18 mouse cellular contexts compared by ENCODE assay signal in the genomic region with DNA sequence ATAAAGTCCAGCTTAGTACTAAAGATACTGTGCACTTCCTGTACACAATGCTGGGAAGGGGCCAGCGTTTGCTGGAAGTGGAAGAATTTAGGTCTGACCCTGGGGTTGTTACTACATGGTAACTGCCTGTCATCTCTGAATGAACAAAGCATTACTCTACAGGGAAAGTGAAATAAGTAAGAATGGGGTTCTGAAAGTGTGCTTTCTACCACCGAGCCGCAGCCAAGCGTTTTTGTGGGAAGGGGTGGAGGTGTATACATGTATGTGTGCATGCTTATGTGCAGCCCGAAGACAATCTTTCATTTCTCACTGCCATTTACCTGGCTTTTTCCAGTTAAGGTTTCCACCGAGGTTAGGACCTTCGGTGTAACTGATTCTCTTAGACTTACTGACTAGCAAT.
DNase-seq lines count a peak whose midpoint lies in the region; ATAC-seq and TF ChIP-seq lines count a peak whose summit lies in the region.
"Had no signal": no experiment of that assay in that cellular context is flagged by ENCODE, and none has a peak within 500 bp of the region (broad histone marks: within the 10 kb centered on the region; RNA-seq: fewer than 3 reads in every experiment).

No protein-coding gene starts in this region.

- H3K27me3 ChIP-seq in heart, embryonic 16.5 days (ENCODE audit: control insufficient read depth, insufficient read depth, low read length) = no peaks in the 10 kb centered on the region
- no peaks in the 10 kb centered on the region for H3K27me3 ChIP-seq in lung, embryonic 14.5 days (ENCODE audit: insufficient read depth, low read length)
- H3K27me3 ChIP-seq in forebrain, embryonic 13.5 days = no peaks in the 10 kb centered on the region
- H3K27me3 ChIP-seq: embryonic facial prominence, embryonic 12.5 days; limb, embryonic 13.5 days; liver, embryonic 15.5 days had no signal

- H3K4me3 ChIP-seq in heart, embryonic 16.5 days (ENCODE audit: low read length) = no peak overlapping the region
- no peak overlapping the region for H3K4me3 ChIP-seq in lung, embryonic 14.5 days (ENCODE audit: low read depth, low read length)
- no peak overlapping the region for H3K4me3 ChIP-seq in brown adipose tissue, adult 24 weeks (ENCODE audit: insufficient read depth, low read depth, low read length)
- no peak overlapping the region for H3K4me3 ChIP-seq in forebrain, embryonic 13.5 days
- H3K4me3 ChIP-seq: embryonic facial prominence, embryonic 12.5 days; hindbrain, embryonic 10.5 days; limb, embryonic 13.5 days; liver, embryonic 15.5 days had no signal

- TF ChIP-seq CTCF in lung, embryonic 14.5 days (IDR thresholded peaks at IDR 0.05; ENCODE audit: low read depth) = no peak

- 0 out of 2 replicates have a peak overlapping the region, but pooled peaks have one; percentile 14 for H3K27ac ChIP-seq in heart, embryonic 16.5 days (ENCODE audit: low read length)
- no peak overlapping the region for H3K27ac ChIP-seq in lung, embryonic 14.5 days (ENCODE audit: low read depth)
- peak overlapping the region; percentile 23 for H3K27ac ChIP-seq in brown adipose tissue, adult 24 weeks (replicated peaks; ENCODE audit: low read depth, low read length)
- no peak overlapping the region for H3K27ac ChIP-seq in forebrain, embryonic 13.5 days
- H3K27ac ChIP-seq: embryonic facial prominence, embryonic 12.5 days; hindbrain, embryonic 10.5 days; limb, embryonic 13.5 days; liver, embryonic 15.5 days had no signal

- H3K9me3 ChIP-seq in heart, embryonic 16.5 days (replicated peaks; ENCODE audit: control insufficient read depth, low read length) = 0 out of 2 replicates have a peak, but pooled peaks cover 3% of the 10 kb centered on the region
- no peaks in the 10 kb centered on the region; the same call in 1 of the 2 replicates for H3K9me3 ChIP-seq in lung, embryonic 14.5 days (ENCODE audit: low read depth, low read length)
- H3K9me3 ChIP-seq in forebrain, embryonic 13.5 days (replicated peaks) = peaks cover 4% of the 10 kb centered on the region; the same call in 1 of the 2 replicates
- H3K9me3 ChIP-seq: embryonic facial prominence, embryonic 12.5 days; limb, embryonic 13.5 days; liver, embryonic 15.5 days had no signal

- H3K4me1 ChIP-seq in heart, embryonic 16.5 days (ENCODE audit: control insufficient read depth, insufficient read depth, low read length) = peaks cover 7% of the 10 kb centered on the region
- H3K4me1 ChIP-seq in lung, embryonic 14.5 days (ENCODE audit: insufficient read depth) = 0 out of 2 replicates have a peak, but pooled peaks cover 2% of the 10 kb centered on the region
- peaks cover 4% of the 10 kb centered on the region; the same call in 1 of the 2 replicates for H3K4me1 ChIP-seq in brown adipose tissue, adult 24 weeks (ENCODE audit: control insufficient read depth, insufficient read depth, insufficient read length, low read length)
- peaks cover 9% of the 10 kb centered on the region; the same call in 1 of the 2 replicates for H3K4me1 ChIP-seq in forebrain, embryonic 13.5 days
- H3K4me1 ChIP-seq: embryonic facial prominence, embryonic 12.5 days; hindbrain, embryonic 10.5 days; liver, embryonic 15.5 days had no signal

- WGBS in heart, embryonic 16.5 days = 74% methylated on average over 7 of the region's 7 CpGs
- 79% methylated on average over 7 of the region's 7 CpGs for WGBS in lung, embryonic 14.5 days
- WGBS in forebrain, embryonic 13.5 days = 85% methylated on average over 7 of the region's 7 CpGs

- no peak overlapping the region for H3K4me2 ChIP-seq in heart, embryonic 16.5 days (ENCODE audit: low read depth, low read length)
- no peak overlapping the region for H3K4me2 ChIP-seq in lung, embryonic 14.5 days
- no peak overlapping the region for H3K4me2 ChIP-seq in forebrain, embryonic 13.5 days
- H3K4me2 ChIP-seq: embryonic facial prominence, embryonic 12.5 days; limb, embryonic 13.5 days; liver, embryonic 15.5 days had no signal

- intact Hi-C loops in heart, postnatal 10 days (cut with DNase I) = loop anchor here (2.0 to 5.0 kb wide), 4 partner anchors 40 to 121 kb away; a partner anchor contains a TSS

- no peak for ATAC-seq in heart, embryonic 16.5 days (replicated peaks; ENCODE audit: extremely low read depth, insufficient read depth, low FRiP score)
- no peak for ATAC-seq in lung, embryonic 14.5 days (ENCODE audit: insufficient read depth)
- ATAC-seq in forebrain, embryonic 13.5 days = no peak
- no peak for ATAC-seq in megakaryocyte, adult 5-6 weeks (ENCODE audit: poor library complexity, severe bottlenecking)
- ATAC-seq: activated CD4-positive, CD25-positive, alpha-beta regulatory T cell, adult 4 months had no signal

- H3K9ac ChIP-seq in heart, embryonic 16.5 days (ENCODE audit: low read length) = no peak overlapping the region
- no peak overlapping the region for H3K9ac ChIP-seq in lung, embryonic 14.5 days
- H3K9ac ChIP-seq in forebrain, embryonic 13.5 days = no peak overlapping the region
- H3K9ac ChIP-seq: embryonic facial prominence, embryonic 12.5 days; limb, embryonic 13.5 days; liver, embryonic 15.5 days had no signal

- no peak for DNase-seq in heart, postnatal 10 days
- DNase-seq in lung, embryonic 14.5 days = peak; percentile 30
- DNase-seq in lung, postnatal 36 days = no peak
- peak; percentile 30 to 39 for DNase-seq in B cell, adult 2 months
- DNase-seq: adrenal gland, postnatal 14 days; cerebellum, adult 8-10 months; layer of hippocampus, adult 9-11 months; lung, postnatal 14 days; right cerebral cortex, postnatal 14 days had no signal

- no peaks in the 10 kb centered on the region for H3K36me3 ChIP-seq in heart, embryonic 16.5 days (ENCODE audit: control insufficient read depth, insufficient read depth)
- H3K36me3 ChIP-seq in lung, embryonic 14.5 days (ENCODE audit: insufficient read depth) = no peaks in the 10 kb centered on the region
- H3K36me3 ChIP-seq in forebrain, embryonic 13.5 days (ENCODE audit: poor library complexity, severe bottlenecking) = no peaks in the 10 kb centered on the region
- H3K36me3 ChIP-seq: embryonic facial prominence, embryonic 12.5 days; hindbrain, embryonic 10.5 days; limb, embryonic 13.5 days; liver, embryonic 15.5 days had no signal

Comparison
In these comparisons a context has a peak if more than half of its experiments do, and no peak if none do; other contexts are left out.
1. DNase-seq: peak in lung, embryonic 14.5 days (single experiment) and B cell, adult 2 months (2 of 2); none in heart, postnatal 10 days (0 of 2) and lung, postnatal 36 days (single experiment).
2. H3K27ac ChIP-seq: peak in heart, embryonic 16.5 days (single experiment) and brown adipose tissue, adult 24 weeks (single experiment); none in lung, embryonic 14.5 days (single experiment) and forebrain, embryonic 13.5 days (single experiment).